Comparison of ENCODE assay signal across 8 mouse cellular contexts in the genomic region with DNA sequence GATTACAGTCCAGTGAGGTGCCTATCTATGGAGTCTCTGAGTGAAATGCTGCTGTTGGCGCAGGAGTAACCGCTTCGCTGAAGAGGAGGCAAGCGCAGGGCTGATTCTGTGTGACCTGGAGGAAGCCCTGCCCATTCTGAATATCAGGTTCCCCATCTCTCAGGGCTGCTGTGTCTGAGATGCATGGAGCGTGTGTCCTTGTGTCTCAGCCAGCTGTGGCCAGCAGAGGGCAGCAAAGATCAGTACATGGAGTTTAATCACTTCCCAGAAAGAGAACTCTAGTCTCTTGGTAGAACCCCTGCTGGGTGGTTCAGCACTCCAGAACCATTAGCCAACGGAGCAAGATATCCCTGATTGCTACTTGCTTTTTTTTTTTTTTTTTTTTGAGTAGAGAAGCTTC. TPM values are rescaled to one million over a fixed set of nuclear protein-coding genes. Genes with fewer than 3 reads are reported as not detected.
A peak's percentile ranks its signal among the peaks of the same experiment; 100 is the strongest.
DNase-seq lines count a peak whose midpoint lies in the region; ATAC-seq and TF ChIP-seq lines count a peak whose summit lies in the region.

No protein-coding gene starts in this region.

- H3K9me3 ChIP-seq in kidney, embryonic 16.5 days (ENCODE audit: low read length), result no peaks in the 10 kb centered on the region
- H3K9me3 ChIP-seq in neural tube, embryonic 11.5 days (ENCODE audit: control insufficient read depth, low read length), result no peaks in the 10 kb centered on the region
- H3K9me3 ChIP-seq in stomach, postnatal 0 days (ENCODE audit: control insufficient read depth, low read length), result no peaks in the 10 kb centered on the region

- DNase-seq in 3134 (ENCODE audit: extremely low read depth, insufficient read length, low spot score), result peak; percentile 22
- DNase-seq in adipocyte (ENCODE audit: low spot score), result peak; percentile 86
- DNase-seq in gastrocnemius, postnatal 14 days, result peak; percentile 80
- DNase-seq in liver, adult 2 months (ENCODE audit: extremely low read depth, low read depth, low spot score), result peak; percentile 37
- peak; percentile 85 for DNase-seq in neural tube, embryonic 11.5 days (ENCODE audit: low spot score)
- peak; percentile 87 for DNase-seq in stomach, postnatal 0 days (ENCODE audit: low spot score)

- 2% methylated on average over 6 of the region's 6 CpGs for WGBS in kidney, embryonic 16.5 days
- 3% methylated on average over 6 of the region's 6 CpGs for WGBS in liver, adult 2 months
- 4% methylated on average over 6 of the region's 6 CpGs for WGBS in neural tube, embryonic 11.5 days
- 0% methylated on average over 6 of the region's 6 CpGs for WGBS in stomach, postnatal 0 days

- H3K4me3 ChIP-seq in cortical plate, adult 2 months (ENCODE audit: insufficient read depth, low read length), result no peak overlapping the region
- no peak overlapping the region for H3K4me3 ChIP-seq in kidney, embryonic 16.5 days (ENCODE audit: low read length)
- no peak overlapping the region for H3K4me3 ChIP-seq in liver, adult 2 months (ENCODE audit: insufficient read depth, low read depth, low read length)
- H3K4me3 ChIP-seq in neural tube, embryonic 11.5 days (ENCODE audit: low read depth, low read length), result no peak overlapping the region
- no peak overlapping the region for H3K4me3 ChIP-seq in stomach, postnatal 0 days (ENCODE audit: low read depth, low read length)

- no peak overlapping the region for H3K27ac ChIP-seq in cortical plate, adult 2 months (ENCODE audit: insufficient read depth, low read length)
- no peak overlapping the region for H3K27ac ChIP-seq in kidney, embryonic 16.5 days (ENCODE audit: low read length)
- no peak overlapping the region for H3K27ac ChIP-seq in liver, adult 2 months (replicated peaks; ENCODE audit: insufficient read depth, low read depth, low read length)
- H3K27ac ChIP-seq in neural tube, embryonic 11.5 days (ENCODE audit: low read depth, low read length), result no peak overlapping the region
- H3K27ac ChIP-seq in stomach, postnatal 0 days (replicated peaks), result no peak overlapping the region

- H3K27me3 ChIP-seq in kidney, embryonic 16.5 days (ENCODE audit: insufficient read depth, low read length), result no peaks in the 10 kb centered on the region
- no peaks in the 10 kb centered on the region for H3K27me3 ChIP-seq in liver, adult 2 months (ENCODE audit: control insufficient read depth, insufficient read depth, low read length)
- H3K27me3 ChIP-seq in neural tube, embryonic 11.5 days (ENCODE audit: control insufficient read depth, insufficient read depth, low read length), result no peaks in the 10 kb centered on the region
- no peaks in the 10 kb centered on the region for H3K27me3 ChIP-seq in stomach, postnatal 0 days (ENCODE audit: control insufficient read depth, insufficient read depth, low read length)

- intact Hi-C loops in gastrocnemius, postnatal 14 days (cut with DNase I; ENCODE audit: low total_unique reads), result no loop called here

- no peak for TF ChIP-seq POLR2A in cortical plate, adult 2 months (IDR thresholded peaks at IDR 0.05; ENCODE audit: extremely low read depth, insufficient read depth, low read length)
- no peak for TF ChIP-seq POLR2A in liver, adult 2 months (IDR thresholded peaks at IDR 0.05; ENCODE audit: extremely low read depth, insufficient read depth, low read length)

- no peak overlapping the region for H3K9ac ChIP-seq in kidney, embryonic 16.5 days (replicated peaks; ENCODE audit: low read length)
- no peak overlapping the region for H3K9ac ChIP-seq in liver, adult 2 months (ENCODE audit: low read depth, low read length)
- no peak overlapping the region for H3K9ac ChIP-seq in neural tube, embryonic 11.5 days (ENCODE audit: low read length)
- H3K9ac ChIP-seq in stomach, postnatal 0 days (ENCODE audit: low read length), result no peak overlapping the region

- TF ChIP-seq CTCF in cortical plate, adult 2 months (IDR thresholded peaks at IDR 0.05; ENCODE audit: extremely low read depth, insufficient read depth, low read length), result peak; percentile 97
- peak; percentile 94 for TF ChIP-seq CTCF in liver, adult 2 months (IDR thresholded peaks at IDR 0.05; ENCODE audit: low read depth, low read length)
- peak; percentile 95 for TF ChIP-seq CTCF in stomach, postnatal 0 days (IDR thresholded peaks at IDR 0.05; ENCODE audit: low read depth)

- H3K4me2 ChIP-seq in kidney, embryonic 16.5 days (replicated peaks; ENCODE audit: low read depth, low read length), result no peak overlapping the region; the same call in 1 of the 2 replicates
- no peak overlapping the region for H3K4me2 ChIP-seq in neural tube, embryonic 11.5 days (ENCODE audit: low read depth)
- H3K4me2 ChIP-seq in stomach, postnatal 0 days (replicated peaks; ENCODE audit: low read depth), result no peak overlapping the region

- no peaks in the 10 kb centered on the region for H3K79me2 ChIP-seq in liver, adult 2 months (ENCODE audit: control insufficient read depth, insufficient read depth, low read length)

- no peaks in the 10 kb centered on the region for H3K36me3 ChIP-seq in kidney, embryonic 16.5 days (ENCODE audit: insufficient read depth, low read length)
- H3K36me3 ChIP-seq in liver, adult 2 months (ENCODE audit: control insufficient read depth, insufficient read depth, low read length), result no peaks in the 10 kb centered on the region
- H3K36me3 ChIP-seq in neural tube, embryonic 11.5 days (ENCODE audit: control insufficient read depth, insufficient read depth, low read length), result no peaks in the 10 kb centered on the region
- no peaks in the 10 kb centered on the region for H3K36me3 ChIP-seq in stomach, postnatal 0 days (ENCODE audit: control insufficient read depth, insufficient read depth, low read length)

- ATAC-seq in kidney, embryonic 16.5 days (ENCODE audit: low FRiP score, low TSS enrichment), result peak; percentile 69
- ATAC-seq in neural tube, embryonic 11.5 days (ENCODE audit: insufficient read depth, low FRiP score, low TSS enrichment), result no peak
- peak; percentile 31; the same call in 1 of the 2 replicates for ATAC-seq in stomach, postnatal 0 days (ENCODE audit: low FRiP score, low TSS enrichment)

- H3K4me1 ChIP-seq in cortical plate, adult 2 months (ENCODE audit: control insufficient read depth, insufficient read depth, low read length), result peaks cover 3% of the 10 kb centered on the region; the same call in 1 of the 2 replicates
- H3K4me1 ChIP-seq in kidney, embryonic 16.5 days (ENCODE audit: insufficient read depth, low read length), result peaks cover 9% of the 10 kb centered on the region
- H3K4me1 ChIP-seq in liver, adult 2 months (ENCODE audit: control insufficient read depth, insufficient read depth, low read length), result no peaks in the 10 kb centered on the region
- H3K4me1 ChIP-seq in neural tube, embryonic 11.5 days (ENCODE audit: control insufficient read depth, insufficient read depth, low read length), result no peaks in the 10 kb centered on the region
- H3K4me1 ChIP-seq in stomach, postnatal 0 days (replicated peaks; ENCODE audit: control insufficient read depth, insufficient read depth), result no peaks in the 10 kb centered on the region

- TF ChIP-seq EP300 in stomach, postnatal 0 days (optimal IDR thresholded peaks at IDR 0.05), result no peak

RNA-seq across cellular contexts. Expression of a gene that starts 57.3 kb away (rescaled TPM):
- 30.5 and 32.7 TPM in 2 replicates for polyA plus RNA-seq in cortical plate, adult 2 months (2012; rRNA removed)
- total RNA-seq in gastrocnemius, postnatal 14 days (2021), result 10 to 100 TPM; 14.3 to 15.4 TPM
- polyA plus RNA-seq in kidney, embryonic 16.5 days (2015; fragmentation: Nextera tagmentation; extraction: Ambion mirVana), result 53.6 and 56.4 TPM in 2 replicates
- 27.3 and 28.4 TPM in 2 replicates for total RNA-seq in liver, adult 2 months (2014; rRNA removed)
- 11.6 and 14.2 TPM in 2 replicates for polyA plus RNA-seq in liver, adult 2 months (2012; rRNA removed)
- polyA plus RNA-seq in neural tube, embryonic 11.5 days (2014; fragmentation: Nextera tagmentation; extraction: Ambion mirVana), result 39.4 and 44.3 TPM in 2 replicates
- polyA plus RNA-seq in stomach, postnatal 0 days (2015; fragmentation: Nextera tagmentation; extraction: Ambion mirVana), result 13.9 and 15.6 TPM in 2 replicates

Comparison
In these comparisons a context has a peak if more than half of its experiments do, and no peak if none do; other contexts are left out.
1. DNase-seq: peak in every context shown above with its lines; median percentile 87 in stomach, postnatal 0 days; 86 in adipocyte; 85 in neural tube, embryonic 11.5 days; 80 in gastrocnemius, postnatal 14 days; 37 in liver, adult 2 months; 22 in 3134.